Mouse (Mus musculus): ENCODE results near the gene Utp14a. TPM values are rescaled to one million over a fixed set of nuclear protein-coding genes. Genes with fewer than 3 reads are reported as not detected.
"Not testable (repeated sequence)": the region's sequence is repeated elsewhere in the genome, so short reads cannot be mapped to it uniquely, and the experiment has no call there.

Gene Utp14a
- 10 to 100 TPM; 14.9 to 16.8 (median 15.5) TPM for total RNA-seq (2022)

DNA sequence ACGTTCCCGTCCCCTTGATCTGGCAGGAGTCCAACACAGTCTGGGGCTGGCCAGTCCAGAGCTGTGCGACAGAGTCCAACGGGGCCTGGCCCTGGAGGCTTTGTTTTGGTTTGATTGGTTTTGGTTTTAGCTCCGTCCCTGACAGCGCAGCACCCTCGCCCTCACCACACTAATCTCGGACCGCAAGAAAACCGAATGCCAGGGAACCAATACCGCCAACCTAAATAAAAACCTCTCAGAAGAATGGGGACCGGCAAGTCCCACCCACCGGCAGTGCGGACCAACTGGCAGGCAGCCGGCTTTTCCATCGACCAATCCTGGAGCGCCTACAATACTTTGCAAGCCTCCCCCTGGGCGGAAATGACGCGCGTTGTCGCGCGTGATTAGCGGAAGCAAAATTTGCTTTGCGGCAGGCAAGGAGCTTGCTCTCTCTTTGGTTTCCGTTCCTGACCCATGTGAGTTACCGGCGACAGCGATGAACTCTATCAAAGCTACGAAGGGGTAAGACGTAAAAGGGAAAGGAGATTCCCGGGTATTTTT lies at the start of gene Utp14a:
Gene Utp14a, plus strand, starts transcription at position 395 of the 540 bp plus-strand sequence.
- peak; percentile 84 to 94 for DNase-seq (ENCODE audit: low spot score in 2 of 2)

- no peak for DNase-seq (ENCODE audit: low spot score in 2 of 2)
Observed at GRCm38 (mm10) chrX:48207761-48208487, 48.7 kb upstream of the Utp14a start.

GRCm38 (mm10) chrX:48208519-48209185 lies 48.0 kb upstream of the Utp14a start, which contains the start of gene Zdhhc9:
Zdhhc9 (minus strand) TSS chrX:48208878.
- peak; percentile 82 to 85 for DNase-seq (ENCODE audit: low spot score in 2 of 2)

GRCm38 (mm10) chrX:48209746-48210145 lies 46.9 kb upstream of the Utp14a start:
- DNase-seq (ENCODE audit: low spot score in 2 of 2) = not testable (repeated sequence)

DNA sequence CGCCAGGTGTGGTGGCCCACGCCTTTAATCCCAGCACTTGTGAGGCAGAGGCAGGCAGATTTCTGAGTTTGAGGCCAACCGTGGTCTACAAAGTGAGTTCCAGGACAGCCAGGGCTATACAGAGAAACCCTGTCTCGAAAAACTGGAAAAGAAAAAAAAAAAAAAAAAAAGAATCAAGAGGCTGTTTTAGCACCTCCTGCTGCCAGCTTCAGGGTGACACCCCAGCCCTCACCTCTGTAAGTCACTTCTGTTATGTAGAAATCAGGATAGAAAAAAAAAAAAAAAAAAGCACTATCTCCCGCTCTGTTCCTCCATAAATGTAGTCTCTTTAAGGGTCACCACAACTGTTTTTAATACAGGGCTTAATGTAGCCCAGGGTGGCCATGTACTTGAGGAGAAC lies 37.2 kb upstream of the Utp14a start:
- DNase-seq (ENCODE audit: low spot score in 2 of 2) = no peak

GRCm38 (mm10) chrX:48222706-48223105 lies 34.0 kb upstream of the Utp14a start:
- DNase-seq (ENCODE audit: low spot score in 2 of 2) = no peak

GRCm38 (mm10) chrX:48226225-48226624 lies 30.4 kb upstream of the Utp14a start:
- DNase-seq (ENCODE audit: low spot score in 2 of 2) = no peak

DNA sequence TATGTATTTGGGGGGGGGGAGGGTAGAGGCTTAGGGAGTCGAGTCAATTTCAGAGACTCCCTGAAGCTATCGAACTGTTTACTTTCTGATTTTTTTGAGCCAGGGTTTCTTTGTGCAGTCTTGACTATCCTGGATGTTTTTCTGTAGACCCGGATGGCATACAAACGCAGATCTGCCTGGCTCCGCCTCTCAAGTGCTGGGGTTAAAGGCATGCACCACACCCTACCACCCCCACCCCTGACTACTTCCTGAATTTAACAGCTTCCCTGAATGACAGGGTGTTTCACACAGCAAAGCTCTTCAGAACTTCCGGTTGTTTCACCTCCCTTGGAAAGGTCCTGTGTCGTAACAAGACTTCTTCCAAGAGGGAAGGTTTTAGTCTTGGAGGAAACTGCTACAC lies 22.2 kb upstream of the Utp14a start:
- no peak for DNase-seq (ENCODE audit: low spot score in 2 of 2)

- DNase-seq (ENCODE audit: low spot score in 2 of 2) = peak in 1 of 2 experiments; percentile 12
Observed at GRCm38 (mm10) chrX:48255830-48256428, 733 bp upstream of the Utp14a start.

GRCm38 (mm10) chrX:48257011-48257410 lies 349 bp downstream of the Utp14a start:
- no peak for DNase-seq (ENCODE audit: low spot score in 2 of 2)

DNA sequence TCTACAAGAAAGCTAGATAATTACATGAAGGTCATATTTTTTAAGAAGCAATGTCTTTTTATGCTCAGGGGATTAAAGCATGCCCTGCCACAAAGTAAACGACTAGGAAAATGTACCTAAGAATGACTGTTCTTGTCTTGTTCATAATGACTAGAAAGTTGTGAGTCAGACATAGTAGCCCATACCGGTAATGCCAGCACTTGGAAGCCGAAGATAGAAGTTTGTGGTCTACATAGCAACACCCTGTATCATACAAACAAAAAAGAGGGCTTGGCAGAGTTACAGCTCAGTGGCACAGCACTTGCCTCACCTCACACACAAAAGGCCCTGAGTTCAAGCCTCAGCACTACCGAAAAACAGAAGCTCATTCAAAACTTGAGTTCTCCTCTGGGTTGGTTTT lies 15.0 kb downstream of the Utp14a start:
- no peak for DNase-seq (ENCODE audit: low spot score in 2 of 2)

DNA sequence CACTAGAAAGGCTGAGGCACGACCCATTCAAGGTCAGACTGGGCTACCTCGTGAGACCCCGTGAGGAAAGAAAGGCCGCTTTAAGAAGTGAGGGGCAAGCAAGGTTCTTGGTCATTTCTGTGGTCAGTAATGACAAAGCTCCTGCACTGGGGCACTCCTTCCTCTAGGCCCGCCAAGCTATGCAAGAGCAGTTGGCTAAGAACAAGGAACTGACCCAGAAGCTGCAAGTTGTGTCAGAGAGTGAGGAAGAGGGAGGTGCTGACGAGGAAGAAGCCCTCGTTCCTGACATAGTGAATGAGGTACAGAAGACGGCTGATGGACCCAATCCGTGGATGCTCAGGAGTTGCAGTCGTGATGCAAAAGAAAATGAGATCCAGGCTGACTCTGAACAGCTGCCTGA lies 18.0 kb downstream of the Utp14a start:
- no peak for DNase-seq (ENCODE audit: low spot score in 2 of 2)

DNA sequence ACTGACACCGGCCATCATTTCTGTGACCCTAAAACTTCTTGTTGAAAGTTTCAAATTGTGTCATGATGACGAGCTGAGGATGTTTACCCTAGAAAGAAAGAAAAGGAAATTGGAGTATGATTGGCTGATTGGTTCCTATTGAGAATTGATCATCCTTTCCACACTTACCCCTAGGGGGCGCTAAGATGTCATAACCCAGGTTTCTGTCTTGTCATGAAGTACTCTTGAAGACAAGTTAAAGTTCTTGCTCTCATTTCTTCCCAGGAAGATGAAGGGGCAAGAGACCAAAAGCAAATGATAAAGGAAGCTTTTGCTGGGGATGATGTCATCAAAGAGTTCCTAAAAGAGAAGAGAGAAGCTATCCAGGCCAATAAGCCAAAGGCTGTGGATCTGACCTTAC lies 21.4 kb downstream of the Utp14a start:
- DNase-seq (ENCODE audit: low spot score in 2 of 2) = no peak

- DNase-seq (ENCODE audit: low spot score in 2 of 2) = peak; percentile 31 to 77
Observed at GRCm38 (mm10) chrX:48284386-48285005, 27.8 kb downstream of the Utp14a start.

- DNase-seq (ENCODE audit: low spot score in 2 of 2) = peak in 1 of 2 experiments; percentile 62
Observed at GRCm38 (mm10) chrX:48285006-48285650, 28.5 kb downstream of the Utp14a start.

DNA sequence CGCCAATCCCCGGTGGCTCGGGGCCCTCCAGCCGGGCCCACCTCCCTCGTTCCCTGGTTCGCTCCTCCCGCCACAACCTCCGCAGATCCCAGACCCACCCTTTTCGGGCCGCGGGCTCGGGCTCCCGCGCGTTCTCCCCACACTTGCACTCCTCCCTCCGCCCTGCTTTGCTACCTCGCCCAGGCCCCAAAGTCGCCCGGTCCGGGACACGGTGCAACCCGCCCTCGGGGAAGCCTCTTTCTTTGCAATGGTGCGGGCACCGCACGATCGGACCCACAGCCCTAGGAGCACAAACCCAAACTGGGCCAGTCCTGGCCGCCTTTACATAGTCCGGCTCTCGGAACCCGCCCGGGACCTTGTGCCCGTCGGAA lies 29.0 kb downstream of the Utp14a start:
- peak; percentile 6 to 12 for DNase-seq (ENCODE audit: low spot score in 2 of 2)

- no peak for DNase-seq (ENCODE audit: low spot score in 2 of 2)
Observed at GRCm38 (mm10) chrX:48286488-48286887, 29.8 kb downstream of the Utp14a start.

GRCm38 (mm10) chrX:48288008-48288407 lies 31.3 kb downstream of the Utp14a start:
- no peak for DNase-seq (ENCODE audit: low spot score in 2 of 2)

- DNase-seq (ENCODE audit: low spot score in 2 of 2) = no peak
Observed at GRCm38 (mm10) chrX:48291413-48291812, 34.8 kb downstream of the Utp14a start.

GRCm38 (mm10) chrX:48305356-48305755 lies 48.7 kb downstream of the Utp14a start:
- no peak for DNase-seq (ENCODE audit: low spot score in 2 of 2)
